In genomic region chr8:4516162-4516561, GRCm38 (mm10) we compare ENCODE assay signal across 9 mouse cellular contexts. TPM values are rescaled to one million over a fixed set of nuclear protein-coding genes. Genes with fewer than 3 reads are reported as not detected.
DNase-seq lines count a peak whose midpoint lies in the region; ATAC-seq lines count a peak whose summit lies in the region.
"Had no signal": no experiment of that assay in that cellular context is flagged by ENCODE, and none has a peak within 500 bp of the region (broad histone marks: within the 10 kb centered on the region; RNA-seq: fewer than 3 reads in every experiment).

No protein-coding gene starts in this region.

- H3K4me1 ChIP-seq in embryonic facial prominence, embryonic 10.5 days = peaks cover 13% of the 10 kb centered on the region
- H3K4me1 ChIP-seq in kidney, embryonic 14.5 days (ENCODE audit: control insufficient read depth, insufficient read depth, low read length) = 0 out of 2 replicates have a peak, but pooled peaks cover 8% of the 10 kb centered on the region

- H3K4me3 ChIP-seq in embryonic facial prominence, embryonic 10.5 days = no peak overlapping the region
- H3K4me3 ChIP-seq in kidney, embryonic 14.5 days (ENCODE audit: low read length) = no peak overlapping the region
- H3K4me3 ChIP-seq: stomach, embryonic 15.5 days had no signal

- no peak overlapping the region for H3K4me2 ChIP-seq in kidney, embryonic 14.5 days (replicated peaks; ENCODE audit: low read depth, low read length)
- H3K4me2 ChIP-seq: stomach, embryonic 15.5 days had no signal

- H3K36me3 ChIP-seq in embryonic facial prominence, embryonic 10.5 days (replicated peaks) = peaks cover 36% of the 10 kb centered on the region
- H3K36me3 ChIP-seq in kidney, embryonic 14.5 days (ENCODE audit: control insufficient read depth, insufficient read depth, low read length) = peaks cover 18% of the 10 kb centered on the region; the same call in 1 of the 2 replicates

- no peaks in the 10 kb centered on the region for H3K9me3 ChIP-seq in embryonic facial prominence, embryonic 10.5 days
- H3K9me3 ChIP-seq in kidney, embryonic 14.5 days (ENCODE audit: control insufficient read depth, low read length) = no peaks in the 10 kb centered on the region
- H3K9me3 ChIP-seq: stomach, embryonic 15.5 days had no signal

- peak; percentile 10 for DNase-seq in gastrocnemius, adult 18-20 months (ENCODE audit: low spot score)
- no peak for DNase-seq in gastrocnemius, adult 8-10 months (ENCODE audit: low spot score in 2 of 2)
- peak; percentile 63 for DNase-seq in 416B (ENCODE audit: low read depth)
- peak; percentile 59 for DNase-seq in adrenal gland, postnatal 10 days
- peak; percentile 56 for DNase-seq in embryonic facial prominence, embryonic 10.5 days (ENCODE audit: low spot score)
- DNase-seq in testis, postnatal 10 days (ENCODE audit: low spot score) = peak; percentile 75

- H3K9ac ChIP-seq in kidney, embryonic 14.5 days (ENCODE audit: low read depth, low read length) = no peak overlapping the region
- H3K9ac ChIP-seq: stomach, embryonic 15.5 days had no signal

- WGBS in embryonic facial prominence, embryonic 10.5 days = 87% methylated on average over 2 of the region's 2 CpGs
- WGBS in kidney, embryonic 14.5 days = 85% methylated on average over 2 of the region's 2 CpGs

- no peak overlapping the region for H3K27ac ChIP-seq in embryonic facial prominence, embryonic 10.5 days (replicated peaks)
- no peak overlapping the region for H3K27ac ChIP-seq in kidney, embryonic 14.5 days (ENCODE audit: low read depth, low read length)
- H3K27ac ChIP-seq: stomach, embryonic 15.5 days had no signal

- no peaks in the 10 kb centered on the region for H3K27me3 ChIP-seq in embryonic facial prominence, embryonic 10.5 days (replicated peaks; ENCODE audit: low read depth, poor library complexity, severe bottlenecking)
- H3K27me3 ChIP-seq in kidney, embryonic 14.5 days (ENCODE audit: control insufficient read depth, insufficient read depth, low read length) = no peaks in the 10 kb centered on the region
- H3K27me3 ChIP-seq: stomach, embryonic 15.5 days had no signal

- ATAC-seq in kidney, embryonic 14.5 days (ENCODE audit: low FRiP score, low TSS enrichment) = peak; percentile 47; the same call in 1 of the 2 replicates
- peak; percentile 48; the same call in 1 of the 2 replicates for ATAC-seq in megakaryocyte, adult 5-6 weeks (ENCODE audit: poor library complexity, severe bottlenecking)

RNA-seq across cellular contexts. Expression of gene Cers4, which starts 23.3 kb away (rescaled TPM):
- total RNA-seq in gastrocnemius, adult 18-20 months (2021) = 1 to 10 TPM; 2.4 to 4.2 TPM
- total RNA-seq in gastrocnemius, adult 8-10 months (2022) = 1 to 10 TPM; 1.8 to 4.3 (median 2.5) TPM
- 10 to 100 TPM; 14.4 to 24.0 TPM for total RNA-seq in adrenal gland, postnatal 10 days (2021)
- 9.7 and 12.1 TPM in 2 replicates for polyA plus RNA-seq in embryonic facial prominence, embryonic 10.5 days (2016; fragmentation: Nextera tagmentation; extraction: Ambion mirVana)
- polyA plus RNA-seq in kidney, embryonic 14.5 days (2014; fragmentation: Nextera tagmentation; extraction: Ambion mirVana) = 14.2 and 18.1 TPM in 2 replicates
- 1.2 and 1.9 TPM in 2 replicates for total RNA-seq in megakaryocyte, adult 5-6 weeks (2015)
- total RNA-seq in megakaryocyte, adult 5-6 weeks (2017) = 0.81 and 2.1 TPM in 2 replicates

Comparison
In these comparisons a context has a peak if more than half of its experiments do, and no peak if none do; other contexts are left out.
1. DNase-seq: peak in gastrocnemius, adult 18-20 months (single experiment), 416B (single experiment), adrenal gland, postnatal 10 days (single experiment), embryonic facial prominence, embryonic 10.5 days (single experiment) and testis, postnatal 10 days (single experiment); none in gastrocnemius, adult 8-10 months (0 of 2).